Mouse (Mus musculus) naive thymus-derived CD4-positive, alpha-beta T cell, adult 2 months (primary cell): ENCODE results near the gene Kbtbd12.

Experiments used
- DNase-seq: peaks from one replicate; pipeline ENCODE4 v3.0.0-alpha.2; 2011; ENCODE audit warnings: low read depth

Kbtbd12 gene

DNA sequence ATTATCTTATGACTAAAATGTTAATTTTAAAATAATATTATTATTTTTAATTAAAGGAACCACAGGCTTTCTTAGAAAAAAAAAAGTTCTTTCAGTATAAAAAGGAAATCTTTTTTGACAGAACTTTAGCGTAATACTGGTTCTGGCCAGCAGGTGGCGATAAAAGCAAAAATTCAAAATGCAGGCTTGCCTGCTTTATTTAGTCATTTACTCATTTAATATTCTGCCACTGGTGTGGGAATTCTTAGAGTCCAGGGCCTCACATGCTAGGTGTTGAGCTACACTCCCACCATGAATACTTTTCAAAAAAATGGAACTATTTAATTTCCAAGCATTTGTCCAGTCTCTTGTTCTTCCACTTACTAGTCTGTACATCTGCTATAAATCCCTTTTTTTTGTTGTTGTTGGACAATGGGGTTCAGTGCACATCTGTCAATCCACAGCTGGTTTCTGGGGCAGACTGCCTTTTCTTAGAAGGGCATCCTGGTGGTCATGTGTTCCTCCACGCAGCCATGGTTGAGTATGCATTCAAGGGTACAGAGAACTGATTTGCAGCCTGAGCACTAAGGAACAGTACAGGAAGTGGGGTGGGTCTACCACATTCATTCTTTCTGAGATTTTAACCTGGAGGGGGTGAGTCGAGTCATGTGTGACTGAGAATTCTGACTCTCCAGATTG, 88.5 kb downstream of the Kbtbd12 start:
- peak; percentile 69 for DNase-seq

GRCm38 (mm10) chr6:88548405-88549049, 89.2 kb downstream of the Kbtbd12 start:
- no peak for DNase-seq

DNA sequence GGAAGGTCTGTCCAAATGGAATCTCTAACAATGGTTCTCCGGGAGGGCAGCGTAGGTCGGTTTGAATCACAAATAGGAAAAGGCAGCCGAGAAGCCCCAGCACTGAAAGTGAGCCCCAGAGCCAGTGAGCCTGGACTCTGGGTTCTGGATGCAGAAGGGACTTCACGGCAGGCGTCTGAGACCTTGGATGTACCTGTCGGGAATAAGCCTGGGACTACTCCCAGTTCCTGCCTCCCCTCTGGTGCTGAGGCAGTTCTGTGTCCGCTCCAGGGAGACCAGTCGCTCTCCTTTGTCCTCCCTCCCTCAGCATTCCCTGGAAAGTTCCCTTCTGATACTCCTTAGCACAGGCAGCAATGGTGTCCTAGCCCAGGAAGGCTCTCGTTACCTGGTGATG, 92.4 kb downstream of the Kbtbd12 start:
- no peak for DNase-seq

GRCm38 (mm10) chr6:88544644-88545396, 92.9 kb downstream of the Kbtbd12 start:
- no peak for DNase-seq

- no peak for DNase-seq
These were observed 93.5 kb downstream of the Kbtbd12 start for GRCm38 (mm10) chr6:88544241-88544640.

DNA sequence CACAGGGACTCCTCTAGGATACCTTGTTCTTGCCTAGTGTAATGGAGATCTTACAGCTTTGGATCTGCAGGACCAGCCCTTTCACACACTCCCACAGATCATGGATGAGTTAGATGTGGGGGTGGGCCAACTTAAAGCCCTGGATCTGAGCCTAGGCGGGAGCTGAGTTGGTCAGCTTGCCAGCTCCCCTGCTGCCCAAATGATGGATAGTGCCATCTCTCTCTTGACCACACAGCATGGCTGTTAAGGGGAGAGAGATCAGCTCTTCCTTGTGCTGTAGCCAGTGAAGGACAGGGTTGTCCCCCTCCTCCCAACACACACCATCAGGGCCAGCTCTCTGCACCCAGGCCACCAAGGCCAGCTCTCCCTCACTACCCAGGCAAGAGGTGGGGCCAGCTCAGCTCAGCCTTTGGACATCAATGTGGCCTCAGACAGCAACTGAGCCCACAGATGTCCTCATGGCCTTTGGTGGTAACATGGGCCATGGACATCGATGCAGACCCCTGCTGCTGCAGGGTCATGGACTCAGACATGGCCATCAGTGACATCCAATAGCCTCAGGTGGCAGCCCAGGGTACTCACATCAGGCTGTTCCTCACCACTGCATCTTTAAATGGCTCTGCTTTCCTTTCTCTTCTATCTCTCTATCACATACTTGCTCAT, 97.5 kb downstream of the Kbtbd12 start:
- no peak for DNase-seq

- no peak for DNase-seq
These were observed 107.4 kb downstream of the Kbtbd12 start for GRCm38 (mm10) chr6:88530306-88530705.

- no peak for DNase-seq
These were observed 113.7 kb downstream of the Kbtbd12 start for GRCm38 (mm10) chr6:88524056-88524455.

DNA sequence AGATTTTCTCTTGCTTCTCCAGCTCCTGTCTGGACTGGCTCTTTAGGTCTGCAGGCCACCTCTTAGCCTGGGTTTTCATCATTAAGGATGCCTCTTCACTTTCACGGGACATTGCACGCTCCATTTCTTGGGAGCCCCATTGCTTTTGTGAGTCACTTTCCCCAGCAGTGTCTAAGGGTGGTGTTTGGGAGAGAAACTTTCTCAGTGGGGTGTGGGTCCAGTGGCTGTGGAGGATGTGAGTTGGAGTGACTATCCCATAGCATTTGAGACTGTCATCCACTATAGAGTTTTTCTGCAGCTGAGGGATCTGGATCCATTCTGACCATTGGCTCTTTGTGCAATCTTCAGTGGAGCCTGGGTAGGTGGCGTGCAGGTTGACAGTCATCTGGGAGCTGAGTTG, 114.3 kb downstream of the Kbtbd12 start:
- DNase-seq: no peak

GRCm38 (mm10) chr6:88523043-88523442, 114.7 kb downstream of the Kbtbd12 start:
- no peak for DNase-seq

DNA sequence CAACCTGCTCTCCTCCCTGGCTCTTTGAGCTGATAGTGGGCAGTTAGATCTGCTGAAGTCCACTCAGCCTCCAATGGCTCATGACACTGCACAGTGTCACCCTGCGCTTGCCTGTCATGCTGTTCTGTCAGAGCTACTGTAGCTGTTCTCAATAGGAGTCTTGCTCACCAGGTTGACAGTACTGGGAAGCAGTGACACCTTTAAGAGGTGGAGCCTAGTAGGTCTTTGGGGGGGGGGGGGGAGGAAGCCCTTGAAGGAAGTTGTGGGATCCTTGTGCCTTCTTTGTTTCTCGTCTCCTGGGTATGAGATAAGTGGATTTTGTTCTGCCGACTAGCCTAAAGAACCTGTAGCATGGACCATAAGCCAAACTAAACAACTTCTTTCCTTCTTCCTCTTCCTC, 115.1 kb downstream of the Kbtbd12 start:
- DNase-seq: peak; percentile 69

- no peak for DNase-seq
These were observed 115.9 kb downstream of the Kbtbd12 start for GRCm38 (mm10) chr6:88521821-88522220.

GRCm38 (mm10) chr6:88518404-88519263, 119.1 kb downstream of the Kbtbd12 start, which contains the start of gene Sec61a1:
Sec61a1 (minus strand) TSS chr6:88518905.
- peak; percentile 95 for DNase-seq

DNA sequence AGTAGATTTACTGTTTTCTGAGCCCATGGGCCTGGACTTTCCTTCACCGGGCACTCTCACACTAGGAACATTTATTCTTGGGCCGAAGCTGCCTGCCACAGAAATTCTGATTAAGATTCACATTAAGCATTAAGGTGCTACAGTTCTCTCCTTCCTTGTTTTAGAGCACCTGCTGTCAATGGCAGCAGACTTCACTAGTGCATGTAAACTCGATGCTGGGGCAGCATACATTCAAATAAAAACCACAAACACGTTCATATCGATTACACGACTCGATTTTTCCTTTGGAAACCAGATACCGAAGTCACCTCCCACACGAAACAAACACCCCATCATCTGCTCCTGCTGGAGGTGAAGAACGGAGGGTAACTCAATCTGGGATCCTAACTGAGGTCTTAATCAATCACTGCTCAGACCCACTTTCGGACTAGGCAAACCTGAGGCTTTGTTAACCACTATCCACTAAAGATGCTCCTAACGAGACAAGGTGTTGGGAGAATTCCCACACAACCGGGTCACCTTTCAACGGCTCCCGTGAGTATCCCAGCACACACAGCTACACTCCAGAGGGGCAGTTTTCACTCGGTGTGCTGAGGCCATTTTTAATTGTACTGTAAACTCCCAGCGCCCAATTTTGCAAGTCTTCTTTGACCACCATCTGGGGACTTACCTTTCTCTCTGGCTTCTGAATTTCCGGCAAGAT, 119.9 kb downstream of the Kbtbd12 start:
- peak; percentile 36 for DNase-seq

GRCm38 (mm10) chr6:88516667-88517066, 121.1 kb downstream of the Kbtbd12 start:
- no peak for DNase-seq

GRCm38 (mm10) chr6:88515971-88516370, 121.8 kb downstream of the Kbtbd12 start:
- DNase-seq: no peak

DNA sequence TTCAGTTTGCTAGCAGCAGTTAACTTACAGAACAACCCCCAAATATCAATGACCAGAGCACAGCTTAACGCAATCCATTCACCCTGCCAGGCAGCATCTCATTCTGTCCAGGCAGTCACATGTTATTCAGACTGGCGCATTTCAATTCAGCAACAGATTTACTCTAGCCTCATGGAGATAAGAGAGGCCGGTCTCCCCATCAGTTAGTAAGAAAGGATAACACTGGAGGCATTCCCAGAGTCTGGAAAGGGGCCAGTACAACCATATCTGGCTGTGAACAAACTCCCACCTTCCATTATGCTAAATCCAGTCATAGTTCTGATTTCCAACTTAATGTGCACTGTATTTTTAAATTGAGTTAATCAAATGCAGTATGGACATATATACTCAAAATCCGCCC, 123.2 kb downstream of the Kbtbd12 start:
- DNase-seq: no peak

GRCm38 (mm10) chr6:88513984-88514383, 123.8 kb downstream of the Kbtbd12 start:
- DNase-seq: no peak

DNA sequence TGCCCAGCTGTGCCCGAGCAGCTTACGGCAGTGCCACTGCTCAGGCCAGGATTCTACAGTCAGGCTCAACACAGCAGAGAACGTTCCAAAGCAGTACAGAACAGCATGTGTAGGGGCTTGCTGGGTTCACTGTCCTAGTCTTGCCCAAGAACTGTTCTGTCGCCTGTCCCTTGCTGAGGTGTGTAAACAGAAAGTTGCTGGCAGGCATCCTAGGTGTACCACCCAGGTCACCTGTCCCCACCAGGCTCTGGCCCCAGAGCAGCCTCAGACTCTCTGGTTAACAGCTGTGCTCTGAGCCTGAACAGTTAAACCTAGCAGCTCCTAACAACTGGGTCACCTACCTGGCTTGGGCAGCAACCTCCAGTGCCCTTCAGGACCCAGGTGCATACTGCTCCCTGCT, 134.7 kb downstream of the Kbtbd12 start:
- DNase-seq: no peak

- no peak for DNase-seq
These were observed 135.4 kb downstream of the Kbtbd12 start for GRCm38 (mm10) chr6:88502030-88502970.
